Mouse (Mus musculus) right cerebral cortex, postnatal 4 days (tissue): ENCODE results near the gene Tmem184a.

Experiments used
- DNase-seq: peaks from one replicate; pipeline ENCODE4 v3.0.0-alpha.2; 2022

Tmem184a gene

DNA sequence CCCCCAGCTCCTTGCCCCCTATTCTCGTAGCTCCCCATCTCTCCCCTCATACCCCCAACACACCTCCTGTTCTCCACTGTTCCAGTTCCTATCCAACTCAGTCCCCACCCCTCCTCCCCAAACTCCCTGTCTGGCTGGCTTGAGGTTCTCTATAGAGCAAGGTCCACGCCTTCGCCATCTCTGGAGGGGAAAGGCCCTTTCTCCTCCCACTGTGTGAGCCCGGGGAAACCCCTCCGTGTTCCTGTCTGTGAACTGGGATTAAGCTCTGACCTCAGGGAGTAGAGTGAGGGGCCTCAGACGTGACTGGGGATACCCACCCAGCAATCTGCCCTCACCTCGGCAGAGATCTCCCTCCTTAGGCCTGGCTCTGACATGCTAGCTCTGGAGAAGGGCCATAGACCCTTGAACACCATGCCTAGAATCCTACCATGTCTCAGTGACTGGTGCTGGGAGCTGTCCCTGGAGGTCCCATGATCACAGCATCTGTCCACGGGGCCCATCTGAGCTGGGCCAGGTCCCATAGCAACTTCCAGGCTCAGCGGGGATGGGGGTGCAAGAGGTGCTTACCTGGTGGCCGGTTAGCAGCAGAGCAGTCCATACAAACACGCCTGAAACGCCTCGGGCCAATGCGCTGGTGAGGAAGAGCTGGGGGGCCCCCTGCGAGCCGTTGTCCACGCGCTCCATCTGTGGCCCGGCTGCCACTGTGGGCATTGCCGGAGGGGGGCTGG, 7.2 kb downstream of the Tmem184a start:
- DNase-seq: no peak

DNA sequence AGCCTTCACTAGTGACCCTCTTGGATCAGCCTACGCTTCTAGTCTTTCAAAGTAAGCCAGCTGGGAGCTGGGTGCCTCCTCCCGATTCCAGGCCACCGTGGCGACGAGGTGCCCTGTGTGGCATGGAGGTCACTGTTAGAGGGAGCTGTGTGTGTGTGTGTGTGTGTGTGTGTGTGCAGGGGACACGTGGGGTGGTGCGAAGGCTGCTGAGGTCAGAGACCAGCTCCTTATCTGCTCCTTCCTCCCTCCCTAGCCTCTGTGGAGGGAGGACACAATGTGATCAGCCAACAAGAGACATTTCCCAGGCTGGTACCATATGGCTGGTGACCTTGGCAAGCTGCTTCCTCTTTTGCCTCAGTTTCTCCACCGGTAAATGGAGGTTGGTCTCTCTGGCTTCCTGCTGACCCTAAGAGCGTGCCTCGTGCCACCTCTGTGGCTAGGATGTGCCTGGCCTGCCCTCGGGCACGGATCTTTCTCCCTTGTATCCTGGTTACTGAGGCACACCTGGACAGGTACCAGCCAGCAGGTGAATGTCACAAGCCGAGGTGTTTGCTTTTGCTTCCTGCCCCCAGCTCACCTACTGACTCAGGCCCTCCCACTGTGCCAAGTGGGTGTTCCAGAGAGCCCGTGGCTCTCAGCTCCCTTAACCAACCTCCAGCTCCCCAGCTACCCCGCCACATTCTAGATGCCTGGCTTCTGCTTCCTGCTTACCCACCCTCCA, 7.9 kb downstream of the Tmem184a start:
- no peak for DNase-seq

DNA sequence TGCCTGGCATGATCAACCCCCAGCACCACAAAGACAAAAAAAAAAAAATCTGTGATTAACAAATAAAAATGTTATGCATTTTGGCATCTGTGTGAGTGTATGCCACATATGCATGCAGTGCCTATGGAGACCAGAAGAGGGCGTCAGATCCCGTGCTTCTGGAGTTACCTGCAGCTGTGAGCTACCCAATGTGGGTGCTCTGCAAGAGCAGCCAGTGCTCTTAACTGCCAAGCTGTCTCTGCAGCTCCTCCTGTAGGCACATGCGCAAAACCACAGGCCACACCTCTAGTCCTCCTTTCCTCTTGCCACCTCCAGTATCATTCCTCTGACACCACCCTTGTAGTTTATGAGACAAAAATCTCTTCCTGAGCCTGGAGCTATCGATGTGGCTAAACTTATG, 10.3 kb downstream of the Tmem184a start:
- DNase-seq: no peak

DNA sequence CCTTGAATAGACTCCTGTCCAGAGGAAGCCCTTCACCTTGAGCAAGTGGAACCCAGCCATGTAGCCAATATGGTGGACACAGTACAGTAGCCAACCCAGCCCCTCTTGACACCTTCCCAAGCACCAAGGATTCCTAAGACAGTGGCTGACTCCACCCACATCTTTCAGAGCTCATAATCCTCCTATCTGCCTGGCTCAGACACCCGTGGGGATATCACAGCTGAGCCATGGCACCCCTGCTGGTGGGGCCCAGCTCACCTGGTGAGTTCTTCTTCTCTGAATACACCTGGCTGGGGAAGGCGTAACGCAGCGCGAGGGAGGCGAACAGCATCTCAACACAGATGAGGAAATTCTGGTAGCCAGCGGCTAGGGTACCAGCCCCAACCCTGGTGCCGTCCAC, 13.8 kb downstream of the Tmem184a start:
- DNase-seq: no peak

DNA sequence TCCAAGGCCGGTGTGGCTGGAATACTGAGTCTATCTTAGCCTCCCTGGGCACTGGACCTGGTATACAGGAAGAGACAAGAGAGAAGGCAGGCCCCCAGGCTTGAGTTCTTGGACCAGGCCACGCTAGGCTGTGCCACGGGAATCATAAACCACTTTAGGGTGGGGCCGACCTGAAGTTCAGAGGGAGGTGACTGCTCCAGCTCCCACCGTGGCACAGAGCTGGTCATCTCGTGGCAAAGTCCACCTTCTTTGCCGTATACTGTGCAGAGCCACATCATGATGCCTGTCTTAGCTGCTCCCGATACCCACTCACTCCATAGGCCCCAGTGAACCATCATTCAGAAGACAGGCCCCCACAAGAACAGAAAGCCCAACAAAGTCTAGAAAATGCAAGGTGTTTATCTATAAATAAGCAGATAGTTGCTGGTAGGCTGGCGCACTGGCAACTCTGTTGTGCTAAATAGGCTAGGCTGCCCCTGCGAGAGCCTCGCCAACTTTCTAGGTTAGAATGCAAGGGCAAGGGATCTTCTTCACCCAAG, 15.1 kb downstream of the Tmem184a start:
- no peak for DNase-seq

DNA sequence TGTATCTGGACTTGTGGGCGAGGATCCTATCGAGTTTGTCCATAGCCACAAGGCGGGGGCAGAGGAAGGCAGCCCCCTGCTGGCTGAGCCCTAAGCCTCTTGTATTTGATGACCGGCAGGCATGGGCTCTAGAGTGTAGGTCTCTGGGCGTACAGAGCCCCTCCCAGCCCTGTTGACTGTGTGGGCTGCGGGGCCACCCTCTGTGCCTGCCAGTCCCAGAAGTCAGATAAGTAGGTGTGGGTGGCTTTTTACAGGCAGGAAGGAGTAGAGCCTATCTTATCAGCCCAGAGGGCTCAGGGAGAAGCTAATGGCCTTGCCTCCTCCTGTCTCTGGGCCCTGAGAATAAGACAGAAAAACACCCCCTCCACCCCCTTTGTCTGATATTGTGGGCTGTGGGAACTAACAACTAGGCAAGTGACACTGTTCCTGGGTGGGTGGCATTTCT, 15.6 kb downstream of the Tmem184a start:
- DNase-seq: no peak

DNA sequence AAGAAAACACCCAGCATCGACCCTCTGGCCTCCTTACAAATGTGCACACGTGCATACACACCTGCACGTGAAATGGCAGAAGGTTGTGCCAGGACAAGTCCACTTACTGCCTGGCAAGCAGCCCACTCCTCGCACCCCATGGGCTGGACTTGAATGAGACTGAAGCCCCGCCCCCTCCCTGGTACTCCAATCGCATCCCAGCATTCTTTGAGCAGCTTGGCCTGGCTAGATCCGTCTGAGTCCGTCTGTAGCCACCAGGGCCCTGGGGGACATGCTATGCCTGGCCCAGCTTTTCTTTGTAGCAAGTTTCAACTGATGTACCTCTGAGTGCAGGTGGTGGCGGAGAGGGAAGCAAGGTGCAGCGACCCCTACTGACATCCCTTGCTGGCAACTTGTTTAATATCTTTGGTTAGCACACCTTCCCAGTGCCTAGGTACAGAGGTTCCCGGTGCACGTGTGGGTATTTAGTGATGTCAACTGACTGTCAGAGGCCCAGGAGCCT, 16.1 kb downstream of the Tmem184a start:
- peak; percentile 52 for DNase-seq

DNA sequence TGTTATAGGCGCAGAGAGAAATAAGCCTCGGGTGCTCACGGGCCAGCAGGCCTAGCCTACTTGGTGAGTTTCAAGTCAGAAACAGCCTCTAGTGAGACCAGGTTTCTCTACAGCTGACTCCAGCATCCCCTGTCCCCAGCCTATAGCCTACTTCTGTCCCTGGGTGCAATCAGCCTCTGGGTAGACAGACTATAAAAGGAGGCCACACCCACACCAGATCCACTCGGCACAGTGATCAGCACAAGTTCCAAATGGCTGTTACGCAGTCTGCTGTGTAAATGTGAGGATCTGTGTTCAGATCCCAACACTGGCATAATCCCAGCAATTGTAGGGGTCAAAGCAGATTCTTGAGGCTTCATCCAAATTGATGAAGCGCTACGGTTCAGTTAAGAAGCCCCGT, 16.6 kb downstream of the Tmem184a start:
- DNase-seq: no peak

DNA sequence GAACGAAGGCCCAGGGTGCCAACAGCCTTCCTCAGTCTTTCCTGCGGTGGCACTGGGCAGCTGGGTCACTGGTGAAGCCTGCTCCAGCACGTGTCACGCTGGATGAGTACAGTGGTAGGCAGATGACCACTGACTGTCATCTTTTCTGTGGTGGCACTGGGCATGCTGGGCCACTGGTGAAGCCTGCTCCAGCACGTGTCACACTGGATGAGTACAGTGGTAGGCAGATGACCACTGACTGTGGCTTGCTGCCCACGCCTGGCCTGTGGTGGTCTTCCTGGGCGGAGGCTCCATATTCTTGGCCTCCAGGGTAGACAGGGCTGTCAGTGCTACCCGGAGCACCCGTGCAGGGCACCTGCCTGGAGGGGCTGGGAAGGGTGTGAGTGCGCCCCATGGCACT, 17.8 kb downstream of the Tmem184a start:
- no peak for DNase-seq

DNA sequence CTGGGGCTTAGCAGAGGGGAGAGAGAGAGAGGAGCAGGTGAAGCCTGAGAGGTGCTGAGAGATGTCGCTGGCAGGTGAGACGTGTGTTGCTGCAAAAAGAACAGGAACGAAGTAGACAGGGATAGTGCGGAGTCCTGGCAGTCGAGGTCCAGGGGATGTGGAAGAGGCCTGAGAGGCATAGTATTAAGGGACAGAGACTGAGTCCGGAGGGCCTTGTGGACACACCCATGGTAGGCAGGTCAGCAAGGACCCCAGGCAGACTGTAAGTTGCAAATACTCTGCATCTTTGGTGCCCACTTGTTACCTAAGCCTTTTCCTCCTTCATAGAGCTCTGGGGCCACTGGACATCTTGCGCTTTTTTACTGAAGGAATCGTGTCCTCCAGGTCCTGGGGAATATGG, 18.5 kb downstream of the Tmem184a start:
- no peak for DNase-seq

DNA sequence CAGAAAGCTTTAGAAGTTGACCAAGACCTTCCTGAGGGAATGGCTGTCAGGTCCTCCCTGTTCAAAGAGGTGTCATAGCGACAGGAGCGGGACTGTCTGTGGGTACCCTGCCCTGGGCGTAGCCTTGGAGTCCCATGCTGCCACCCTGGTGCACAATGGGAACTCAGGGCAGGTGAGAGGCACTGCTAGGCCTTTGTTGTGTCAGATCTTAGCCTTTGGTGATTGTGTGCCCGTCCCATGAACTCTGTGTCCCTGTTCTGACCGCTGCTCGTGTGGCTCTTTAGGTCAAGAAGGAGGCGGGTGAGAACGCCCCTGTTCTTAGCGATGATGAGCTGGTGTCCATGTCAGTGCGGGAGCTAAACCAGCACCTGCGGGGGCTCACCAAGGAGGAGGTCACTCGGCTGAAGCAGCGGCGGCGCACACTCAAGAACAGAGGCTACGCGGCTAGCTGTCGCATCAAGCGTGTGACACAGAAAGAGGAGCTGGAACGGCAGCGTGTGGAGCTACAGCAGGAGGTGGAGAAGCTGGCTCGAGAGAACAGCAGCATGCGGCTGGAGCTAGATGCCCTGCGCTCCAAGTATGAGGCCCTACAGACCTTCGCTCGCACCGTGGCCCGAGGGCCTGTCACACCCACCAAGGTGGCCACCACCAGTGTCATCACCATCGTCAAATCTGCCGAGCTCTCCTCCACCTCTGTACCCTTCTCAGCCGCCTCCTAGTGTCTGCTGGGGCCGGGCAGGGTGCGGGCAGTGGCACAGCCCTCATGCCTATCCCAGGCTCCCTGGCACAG, 19.7 kb downstream of the Tmem184a start:
- no peak for DNase-seq

DNA sequence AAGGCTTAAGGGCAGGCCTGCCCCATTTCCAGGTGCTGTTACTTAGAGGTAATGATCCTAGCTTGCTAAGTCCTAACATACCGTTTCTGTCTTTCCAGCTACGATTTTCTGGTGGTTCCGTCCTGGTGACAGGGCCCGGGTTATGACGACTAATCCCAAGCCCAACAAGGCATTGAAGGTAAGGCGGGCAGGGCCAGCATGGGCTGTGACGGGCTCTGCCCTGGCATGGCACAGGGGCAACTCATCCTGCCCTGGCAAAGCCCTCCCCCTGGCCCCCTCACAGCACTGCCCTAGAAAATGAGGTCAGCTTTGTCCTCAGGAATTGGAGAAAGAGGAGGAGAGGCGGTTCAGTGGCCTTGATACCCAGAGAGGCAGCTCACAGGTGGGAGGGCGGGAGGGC, 20.7 kb downstream of the Tmem184a start:
- no peak for DNase-seq

DNA sequence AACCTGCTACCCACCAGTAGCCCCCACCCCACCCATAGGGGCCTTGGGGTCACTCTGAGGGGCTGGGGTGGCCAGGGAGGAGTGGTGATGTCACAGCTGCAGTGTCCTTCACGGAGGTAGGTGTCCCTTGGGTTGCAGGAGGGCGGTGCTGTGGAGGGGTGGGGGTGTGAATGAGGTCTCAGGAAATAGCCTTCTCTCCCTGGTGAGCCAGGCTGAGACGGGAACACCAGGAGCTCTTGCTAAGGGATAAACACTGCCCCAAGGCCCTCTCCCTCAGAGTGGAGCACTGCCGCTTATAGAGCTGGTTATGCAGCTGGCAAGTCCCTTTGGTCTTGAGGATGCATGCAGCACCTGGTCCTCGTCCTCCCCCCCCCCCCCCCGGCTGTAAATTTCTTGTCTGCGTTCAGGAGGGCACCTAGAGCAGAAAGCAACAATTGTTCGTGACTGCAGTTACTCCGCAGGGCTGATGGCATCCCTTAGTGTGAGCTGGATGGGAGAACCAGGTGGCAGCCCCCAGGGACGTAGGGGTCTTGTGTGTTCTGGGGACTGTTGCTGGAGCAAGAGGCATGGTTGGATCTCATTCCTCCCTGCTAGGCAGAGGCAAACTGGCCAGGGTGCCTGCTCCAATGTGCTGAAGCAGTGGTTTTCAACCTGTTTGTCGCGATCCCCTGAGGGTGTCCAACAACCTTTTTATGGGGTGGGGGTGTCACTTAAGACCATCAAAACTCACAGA, 21.4 kb downstream of the Tmem184a start:
- DNase-seq: no peak

DNA sequence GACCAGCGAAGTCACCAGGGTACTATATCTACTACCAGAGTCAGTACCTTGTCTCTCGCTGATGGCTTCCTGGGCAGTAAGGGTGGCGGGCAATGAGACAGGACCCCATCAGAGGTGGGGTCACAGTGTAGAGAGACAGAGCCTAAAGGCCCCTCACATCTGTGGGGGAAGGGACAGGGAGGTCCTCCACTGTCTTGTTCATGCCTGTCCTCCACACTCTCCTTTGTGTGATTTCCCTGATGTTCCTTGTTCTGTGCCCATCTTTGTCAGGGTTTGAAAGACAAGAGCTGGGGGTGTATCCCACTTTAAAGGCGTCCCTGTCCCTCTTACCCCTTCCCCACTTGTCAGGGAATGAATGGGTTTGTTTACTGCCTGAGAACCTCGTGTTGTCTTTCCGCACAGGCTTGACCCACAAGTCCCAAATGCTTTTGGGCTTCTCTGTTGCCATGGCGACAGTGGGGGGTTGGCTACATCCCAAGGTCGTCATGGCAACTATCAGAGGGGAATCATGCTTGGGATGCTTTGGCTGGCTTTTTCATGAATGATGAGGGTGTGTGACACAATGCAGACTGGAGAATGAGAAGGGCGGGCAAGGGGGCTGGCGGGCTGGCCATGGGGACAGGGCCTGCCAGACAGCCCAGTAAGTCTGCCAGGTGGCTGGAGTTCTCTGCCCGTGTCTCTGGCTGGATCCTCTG, 22.1 kb downstream of the Tmem184a start:
- DNase-seq: peak; percentile 90

DNA sequence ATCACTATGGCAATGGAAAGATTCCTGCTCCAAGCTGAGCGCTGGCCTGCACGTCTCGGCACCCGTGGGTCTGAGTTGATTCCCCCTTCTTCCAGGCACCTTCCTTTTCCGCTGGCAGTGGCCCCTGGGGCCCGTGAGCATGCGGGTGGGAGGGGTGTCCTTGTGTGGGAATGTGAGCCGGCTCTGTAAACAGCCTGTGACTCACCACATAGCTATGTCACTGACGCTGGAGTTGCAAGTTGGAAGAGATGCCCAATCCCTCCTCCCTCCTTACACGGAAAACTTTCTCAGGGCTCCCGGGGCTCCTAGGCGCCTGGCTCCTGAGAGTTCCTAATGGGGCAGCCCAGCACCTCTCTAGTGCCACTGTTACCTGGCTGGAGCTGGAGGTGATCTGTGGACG, 22.8 kb downstream of the Tmem184a start:
- peak; percentile 32 for DNase-seq

DNA sequence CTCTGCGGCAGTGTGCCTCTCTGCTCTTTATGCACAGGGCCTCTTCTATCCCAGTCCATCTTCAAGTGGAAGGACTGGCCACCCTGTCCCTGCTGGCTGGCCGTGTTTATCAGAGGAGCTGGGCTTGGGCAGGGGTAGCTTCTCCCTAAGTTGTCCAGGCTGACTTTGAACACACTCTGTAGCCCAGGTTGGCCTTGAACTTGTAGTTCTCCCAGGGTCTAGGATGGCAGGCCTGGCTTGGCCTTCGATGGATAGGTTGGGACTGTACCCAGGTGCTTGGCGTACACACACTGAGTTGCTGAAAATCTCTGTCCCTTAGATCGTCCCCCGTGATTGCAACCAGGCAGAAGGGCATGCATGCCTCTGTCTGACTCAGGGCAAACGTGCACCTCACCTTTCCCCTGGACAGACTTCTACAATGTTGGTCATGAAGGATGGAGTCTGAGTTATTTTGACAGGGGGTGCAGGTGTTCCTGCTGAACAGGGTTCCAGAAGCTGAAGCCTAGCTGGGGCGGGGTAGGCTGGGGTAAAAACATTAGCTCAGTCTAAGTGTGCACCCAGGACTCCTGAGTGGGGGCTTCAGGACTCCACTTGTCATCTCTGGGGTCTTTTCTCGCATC, 23.6 kb downstream of the Tmem184a start:
- no peak for DNase-seq

DNA sequence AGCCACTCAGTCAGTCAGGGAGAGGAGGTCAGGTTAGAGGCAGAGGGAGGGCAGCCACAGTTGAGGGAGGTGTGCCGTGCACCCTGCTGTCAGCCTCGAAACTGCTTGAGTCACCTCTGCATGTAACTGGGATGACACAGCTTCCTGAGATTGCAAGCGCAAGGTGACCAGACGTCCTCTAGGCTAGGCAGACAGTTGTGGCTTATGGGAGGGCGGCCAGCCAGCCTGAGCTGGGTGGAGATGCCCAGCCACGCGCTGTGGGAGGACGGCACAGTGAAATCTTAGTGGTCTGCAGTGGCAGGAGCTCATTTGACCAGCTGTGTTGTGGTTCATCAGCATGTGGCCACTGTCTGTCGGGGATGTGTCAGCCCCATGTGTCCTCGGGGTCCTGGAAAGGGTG, 24.8 kb downstream of the Tmem184a start:
- DNase-seq: no peak

DNA sequence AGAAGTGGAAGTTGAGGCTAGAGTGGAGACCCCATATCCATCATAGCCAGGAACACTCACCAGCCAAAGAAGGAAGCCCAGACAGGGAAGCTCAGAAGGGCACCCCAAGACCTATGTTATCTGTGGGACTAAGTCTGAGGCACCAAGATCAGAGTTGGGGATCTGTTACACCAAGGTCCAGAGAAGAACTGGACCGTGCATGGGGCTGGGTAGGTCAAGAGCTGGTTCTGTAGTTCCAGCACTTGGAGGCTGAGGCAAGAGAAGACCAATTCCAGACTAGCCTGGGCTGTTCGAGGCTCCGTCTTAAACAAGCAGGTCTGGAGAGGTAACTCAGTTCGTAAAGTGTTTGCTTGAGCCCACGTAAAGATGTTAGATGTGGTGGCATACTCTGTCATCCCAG, 25.6 kb downstream of the Tmem184a start:
- DNase-seq: no peak

DNA sequence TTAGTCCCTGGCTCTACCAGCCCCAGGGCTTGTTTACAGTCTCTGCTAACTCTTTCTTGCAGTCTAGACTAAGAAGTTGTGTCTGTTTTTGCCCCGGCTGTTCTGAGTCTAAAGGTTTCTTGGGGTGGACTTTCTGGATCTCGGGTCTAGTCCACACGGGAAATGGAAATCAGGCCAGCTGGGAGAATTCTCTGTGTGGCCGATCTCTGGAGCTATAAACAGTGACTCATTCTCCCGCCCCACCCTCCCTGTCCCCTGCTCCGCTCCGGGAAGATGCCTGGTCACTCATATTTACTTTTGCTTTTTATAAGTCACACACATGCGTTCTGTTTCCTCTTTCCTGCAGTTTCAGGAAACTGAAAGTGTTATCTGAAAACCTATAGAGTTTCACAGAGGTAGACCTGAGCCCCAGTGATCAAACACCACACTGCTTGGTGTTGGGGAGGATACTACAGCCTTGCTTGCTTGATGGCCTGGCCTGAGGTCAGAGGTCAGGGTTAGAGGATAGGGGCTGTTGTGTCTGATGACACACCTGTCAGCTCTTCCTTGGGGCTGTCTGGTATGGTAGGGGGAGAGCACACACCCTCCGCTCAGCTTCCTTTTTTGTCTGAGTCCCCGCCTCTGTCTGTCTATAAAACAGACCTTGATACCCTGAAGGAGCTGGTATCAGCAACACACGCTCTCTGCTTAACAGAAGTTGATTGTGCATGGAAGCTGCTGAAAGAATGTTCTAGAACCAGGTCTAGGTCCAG, 26.2 kb downstream of the Tmem184a start:
- no peak for DNase-seq

DNA sequence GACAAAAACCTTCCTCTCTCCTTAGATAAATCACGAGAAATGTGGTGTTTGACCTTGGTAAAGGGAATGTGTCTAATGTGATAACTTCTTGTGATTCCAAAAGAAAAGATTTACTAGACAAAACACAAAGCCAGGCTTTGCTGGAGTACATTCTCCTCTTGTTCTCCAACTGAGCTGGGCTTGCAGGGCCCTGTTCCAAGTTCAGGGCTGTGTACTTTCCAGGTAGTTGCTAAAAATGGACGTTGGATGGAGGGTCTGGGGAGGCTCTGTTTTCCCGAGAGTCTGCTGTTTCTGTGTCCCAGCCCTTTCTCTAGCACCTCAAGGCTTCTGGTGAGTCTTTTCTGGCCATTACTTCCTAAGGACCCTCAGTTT, 26.8 kb downstream of the Tmem184a start:
- DNase-seq: no peak
